Mouse (Mus musculus) heart, embryonic 14.5 days (tissue): ENCODE measurements at regions not wholly inside any gene's neighbourhood (a gene's known extent, or its start where the extent isn't known, plus 50 kb on each side); places are given as distances from the start of the nearest gene placed in this dataset.

Source experiments
- ATAC-seq: fragments of 200-750 bp; cut with Nextera tagmentation; 2 replicates; pipeline ENCODE4 v1.8.0; 2017; ENCODE audit warnings: low read depth, moderate TSS enrichment; ENCODE audit not compliant: insufficient number of reproducible peaks, insufficient read depth, low FRiP score
- H3K27ac ChIP-seq, 2 experiments: fragments of 200-500 bp in 1 of 2; fragments of 300-500 bp in 1 of 2; sonication (generic) in 1 of 2; replicated peaks in 1 of 2; 2 replicates each; pipeline ENCODE4 v1.5.1; 2012 to 2014; ENCODE audit warnings: low read depth in 2 of 2, low read length in 2 of 2, control low read depth in 1 of 2, mild to moderate bottlenecking in 1 of 2, mixed read lengths in 1 of 2; ENCODE audit not compliant: control insufficient read depth in 1 of 2, insufficient read depth in 1 of 2
- H3K27me3 ChIP-seq: fragments of 300-500 bp; sonication (generic); 2 replicates; pipeline ENCODE4 v1.6.1; 2014; ENCODE audit warnings: mild to moderate bottlenecking, low read length, control low read depth; ENCODE audit not compliant: control insufficient read depth, insufficient read depth
- H3K36me3 ChIP-seq: fragments of 300-500 bp; sonication (generic); 2 replicates; pipeline ENCODE4 v1.6.1; 2014; ENCODE audit warnings: mild to moderate bottlenecking, control low read depth, low read length, mixed read lengths; ENCODE audit not compliant: control insufficient read depth, insufficient read depth
- H3K4me1 ChIP-seq, 2 experiments: fragments of 200-500 bp in 1 of 2; fragments of 300-500 bp in 1 of 2; sonication (generic) in 1 of 2; 2 replicates each; pipeline ENCODE4 v1.6.1; 2012 to 2014; ENCODE audit warnings: low read length in 2 of 2, control low read depth in 1 of 2, mixed read lengths in 1 of 2; ENCODE audit not compliant: control insufficient read depth in 2 of 2, insufficient read depth in 2 of 2
- H3K4me2 ChIP-seq: fragments of 300-500 bp; sonication (generic); 2 replicates; pipeline ENCODE4 v1.6.1; 2014; ENCODE audit warnings: mild to moderate bottlenecking, low read length
- H3K4me3 ChIP-seq, 2 experiments: fragments of 200-500 bp in 1 of 2; fragments of 300-500 bp in 1 of 2; sonication (generic) in 1 of 2; 2 replicates each; pipeline ENCODE4 v1.5.1; 2012 to 2014; ENCODE audit warnings: low read length in 2 of 2, mild to moderate bottlenecking in 2 of 2, control low read depth in 1 of 2, low read depth in 1 of 2, moderate library complexity in 1 of 2; ENCODE audit not compliant: control insufficient read depth in 1 of 2, insufficient read depth in 1 of 2
- H3K9ac ChIP-seq: fragments of 300-500 bp; sonication (generic); 2 replicates; pipeline ENCODE4 v1.6.1; 2014; ENCODE audit warnings: mild to moderate bottlenecking, low read length
- H3K9me3 ChIP-seq: fragments of 300-500 bp; sonication (generic); 2 replicates; pipeline ENCODE4 v1.6.1; 2016; ENCODE audit warnings: low read length, control low read depth; ENCODE audit not compliant: control insufficient read depth
- WGBS: fragments of 180-500 bp; shearing (Covaris S2); extraction: QIAGEN DNeasy Blood & Tissue Kit; methylation state at CpG from one replicate; pipeline ENCODE4 v1.1.7; 2014; 5-methylcytosine and 5-hydroxymethylcytosine counted together

GRCm38 (mm10) chr3:148420303-148420702, 570.1 kb downstream of the Adgrl2 start:
- Histone ChIP-seq H3K27ac (no peak overlapping the region), H3K4me1 (0 out of 4 replicates have a peak, but pooled peaks cover 2 to 3% of the 10 kb centered on the region in 2 experiments), H3K9ac (no peak overlapping the region), H3K27me3 (peaks cover 78% of the 10 kb centered on the region), H3K4me3 (no peak overlapping the region), H3K9me3 (no peaks in the 10 kb centered on the region), H3K4me2 (no peak overlapping the region), H3K36me3 (no peaks in the 10 kb centered on the region)
- no peak for ATAC-seq
- 84% methylated on average over 5 of the region's 5 CpGs for WGBS

DNA sequence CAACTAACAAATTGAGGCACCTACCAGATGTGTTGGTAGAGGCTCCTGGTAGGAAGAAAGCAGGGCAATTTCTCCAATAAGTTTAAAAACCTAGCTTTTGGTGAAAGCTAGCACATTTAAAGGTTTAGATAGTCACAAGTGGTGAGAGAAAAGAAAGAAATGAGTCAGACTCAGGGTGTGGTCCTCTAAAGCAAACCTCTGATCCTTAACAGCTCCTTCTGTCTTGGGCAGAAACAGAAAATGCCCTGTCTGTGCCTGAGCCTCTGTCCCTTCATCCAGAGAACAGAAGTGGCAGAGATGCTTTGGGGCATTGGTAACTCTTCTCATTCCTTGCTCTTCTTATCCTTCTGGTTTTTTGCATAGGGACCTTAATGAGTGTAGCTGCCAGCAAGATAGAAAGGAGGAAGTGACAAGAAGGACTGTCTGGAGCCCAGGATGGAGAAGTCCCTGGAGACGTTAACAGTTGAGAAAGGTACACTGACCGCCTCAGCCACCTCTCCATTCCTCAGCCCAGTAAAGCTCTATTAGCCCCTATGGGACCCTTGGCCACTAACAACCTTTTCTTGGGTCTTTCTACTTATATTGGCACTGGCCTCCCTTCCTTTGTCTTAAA, 570.8 kb downstream of the Adgrl2 start:
- H3K4me1 ChIP-seq = 0 out of 4 replicates have a peak, but pooled peaks cover 2 to 3% of the 10 kb centered on the region in 2 experiments
- H3K9me3 ChIP-seq = no peaks in the 10 kb centered on the region
- 58% methylated on average over 2 of the region's 2 CpGs for WGBS
- no peak overlapping the region for H3K9ac ChIP-seq
- no peak overlapping the region for H3K4me3 ChIP-seq
- ATAC-seq = no peak
- H3K4me2 ChIP-seq = no peak overlapping the region
- H3K27ac ChIP-seq = no peak overlapping the region
- peaks cover 71% of the 10 kb centered on the region for H3K27me3 ChIP-seq
- H3K36me3 ChIP-seq = no peaks in the 10 kb centered on the region

- Histone ChIP-seq H3K9ac (no peak overlapping the region), H3K36me3 (no peaks in the 10 kb centered on the region), H3K4me2 (no peak overlapping the region), H3K4me1 (0 out of 4 replicates have a peak, but pooled peaks cover 2 to 3% of the 10 kb centered on the region in 2 experiments), H3K27ac (no peak overlapping the region), H3K27me3 (peaks cover 56% of the 10 kb centered on the region), H3K9me3 (no peaks in the 10 kb centered on the region), H3K4me3 (no peak overlapping the region)
- WGBS = 9% methylated on average over 6 of the region's 6 CpGs
- no peak for ATAC-seq
These were observed 572.3 kb downstream of the Adgrl2 start for GRCm38 (mm10) chr3:148418067-148418466.

- H3K27me3 ChIP-seq = peaks cover 35% of the 10 kb centered on the region
- WGBS = 82% methylated on average over 7 of the region's 7 CpGs
- H3K9ac ChIP-seq = no peak overlapping the region
- no peak for ATAC-seq
- H3K4me3 ChIP-seq = no peak overlapping the region
- no peaks in the 10 kb centered on the region for H3K36me3 ChIP-seq
- H3K9me3 ChIP-seq = no peaks in the 10 kb centered on the region
- 0 out of 4 replicates have a peak, but pooled peaks cover 0 to 2% of the 10 kb centered on the region in 2 experiments for H3K4me1 ChIP-seq
- no peak overlapping the region for H3K27ac ChIP-seq
- H3K4me2 ChIP-seq = no peak overlapping the region
These were observed 574.9 kb downstream of the Adgrl2 start for GRCm38 (mm10) chr3:148415443-148415842.

DNA sequence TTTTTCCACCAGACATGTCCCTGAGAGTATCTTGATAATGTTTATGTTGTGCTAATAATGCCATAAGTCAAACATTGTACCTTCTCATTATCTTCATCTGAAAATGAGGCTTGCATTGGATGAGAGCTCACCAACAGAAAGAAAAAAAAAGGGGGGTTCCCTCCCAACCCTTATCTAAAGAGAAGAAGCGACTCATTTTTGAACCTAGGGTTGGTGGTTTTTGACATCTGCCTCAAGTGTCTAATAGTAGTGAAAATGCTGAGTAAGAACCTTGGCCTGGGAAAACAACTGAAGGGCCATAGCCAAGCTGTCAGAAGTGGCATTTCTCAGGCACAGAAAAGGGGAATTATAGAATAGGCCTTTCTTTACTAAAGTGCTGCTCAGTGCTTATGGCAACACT, 577.3 kb downstream of the Adgrl2 start:
- no peaks in the 10 kb centered on the region for H3K9me3 ChIP-seq
- no peak overlapping the region for H3K4me3 ChIP-seq
- H3K27ac ChIP-seq = no peak overlapping the region
- WGBS = 60% methylated on average over 1 of the region's 1 CpGs
- no peak overlapping the region for H3K9ac ChIP-seq
- no peaks in the 10 kb centered on the region for H3K36me3 ChIP-seq
- H3K27me3 ChIP-seq = peaks cover 14% of the 10 kb centered on the region
- 0 out of 4 replicates have a peak, but pooled peaks cover 0 to under 1% of the 10 kb centered on the region in 2 experiments for H3K4me1 ChIP-seq
- no peak overlapping the region for H3K4me2 ChIP-seq
- no peak for ATAC-seq

DNA sequence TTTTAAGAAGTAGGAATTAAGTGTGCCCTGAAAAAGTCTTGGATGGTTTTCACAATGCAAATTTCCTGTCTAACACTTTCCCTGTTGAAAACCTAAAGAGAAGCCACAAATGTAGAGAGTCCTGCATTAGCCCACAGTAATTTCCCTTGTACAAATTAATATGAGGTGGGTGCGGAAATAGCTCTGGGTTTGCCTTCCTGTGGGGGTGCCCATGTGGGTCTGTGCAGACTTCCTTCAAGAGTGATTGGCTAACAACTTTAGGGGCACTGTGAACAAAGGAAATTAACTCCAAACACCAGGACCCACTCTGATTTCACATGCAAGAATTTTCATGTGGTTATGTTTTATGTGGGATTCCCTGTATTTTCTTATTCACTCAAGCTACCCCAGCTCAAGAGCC, 578.2 kb downstream of the Adgrl2 start:
- ATAC-seq = no peak
- H3K4me3 ChIP-seq = no peak overlapping the region
- H3K9me3 ChIP-seq = no peaks in the 10 kb centered on the region
- H3K27me3 ChIP-seq = peaks cover 8% of the 10 kb centered on the region
- no peaks in the 10 kb centered on the region for H3K4me1 ChIP-seq
- no peak overlapping the region for H3K4me2 ChIP-seq
- H3K36me3 ChIP-seq = no peaks in the 10 kb centered on the region
- 84% methylated on average over 1 of the region's 1 CpGs for WGBS
- H3K9ac ChIP-seq = no peak overlapping the region
- no peak overlapping the region for H3K27ac ChIP-seq

- no peak overlapping the region for H3K4me2 ChIP-seq
- no peaks in the 10 kb centered on the region for H3K36me3 ChIP-seq
- 64% methylated on average over 7 of the region's 7 CpGs for WGBS
These were observed 592.0 kb downstream of the Adgrl2 start for GRCm38 (mm10) chr3:148398349-148398748.

GRCm38 (mm10) chr3:148387550-148387949, 602.8 kb downstream of the Adgrl2 start:
- H3K27ac ChIP-seq = no peak overlapping the region

More at GRCm38 (mm10) chr3:148398349-148398748, 592.0 kb downstream of the Adgrl2 start:
- H3K4me1 ChIP-seq = no peaks in the 10 kb centered on the region
- H3K27me3 ChIP-seq = no peaks in the 10 kb centered on the region
- no peak overlapping the region for H3K27ac ChIP-seq
- H3K9me3 ChIP-seq = no peaks in the 10 kb centered on the region
- ATAC-seq = no peak
- no peak overlapping the region for H3K9ac ChIP-seq
- no peak overlapping the region for H3K4me3 ChIP-seq

More at GRCm38 (mm10) chr3:148387550-148387949, 602.8 kb downstream of the Adgrl2 start:
- no peak overlapping the region for H3K9ac ChIP-seq
- no peak overlapping the region for H3K4me2 ChIP-seq
- H3K4me3 ChIP-seq = no peak overlapping the region
- H3K36me3 ChIP-seq = no peaks in the 10 kb centered on the region
- 70% methylated on average over 6 of the region's 6 CpGs for WGBS
- no peak for ATAC-seq
- no peaks in the 10 kb centered on the region; a peak in 1 of 4 replicates for H3K4me1 ChIP-seq
- H3K9me3 ChIP-seq = 0 out of 2 replicates have a peak, but pooled peaks cover 4% of the 10 kb centered on the region
- no peaks in the 10 kb centered on the region for H3K27me3 ChIP-seq
